Mouse (Mus musculus): ENCODE data around the gene Tmem107. TPM values are rescaled to one million over a fixed set of nuclear protein-coding genes. Genes with fewer than 3 reads are reported as not detected.
A peak's percentile ranks its signal among the peaks of the same experiment; 100 is the strongest.

Gene Tmem107
- total RNA-seq, 4 experiments from 2014 or later, result 2.9 to 7.0 (median 5.2) TPM

- DNase-seq (ENCODE audit: low spot score in 2 of 2), result no peak
These were observed 34.6 kb downstream of the Tmem107 start for GRCm38 (mm10) chr11:69105227-69105626.

DNA sequence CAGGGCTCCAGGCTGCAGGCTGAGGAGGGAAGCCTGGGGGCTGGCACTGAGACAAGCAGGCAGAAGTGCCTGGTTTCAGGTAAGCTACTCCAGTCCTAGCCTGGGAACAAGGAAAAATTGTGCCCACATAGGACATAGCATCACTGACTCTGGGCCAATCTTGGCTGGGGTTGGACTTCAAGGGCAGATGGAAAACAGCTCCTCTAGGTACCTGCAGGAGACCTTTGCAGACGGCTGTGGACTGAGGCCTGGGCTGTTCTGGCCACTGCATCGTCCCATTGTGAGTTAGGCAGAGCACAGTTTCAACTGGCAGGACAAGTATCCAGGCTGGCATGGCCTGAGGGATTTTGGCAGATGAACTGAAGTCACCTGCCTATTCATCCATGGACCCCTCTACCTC lies 35.2 kb downstream of the Tmem107 start:
- no peak for DNase-seq (ENCODE audit: low spot score in 2 of 2)

GRCm38 (mm10) chr11:69106299-69106698 lies 35.7 kb downstream of the Tmem107 start:
- DNase-seq (ENCODE audit: low spot score in 2 of 2), result no peak

GRCm38 (mm10) chr11:69106842-69107241 lies 36.2 kb downstream of the Tmem107 start:
- no peak for DNase-seq (ENCODE audit: low spot score in 2 of 2)

DNA sequence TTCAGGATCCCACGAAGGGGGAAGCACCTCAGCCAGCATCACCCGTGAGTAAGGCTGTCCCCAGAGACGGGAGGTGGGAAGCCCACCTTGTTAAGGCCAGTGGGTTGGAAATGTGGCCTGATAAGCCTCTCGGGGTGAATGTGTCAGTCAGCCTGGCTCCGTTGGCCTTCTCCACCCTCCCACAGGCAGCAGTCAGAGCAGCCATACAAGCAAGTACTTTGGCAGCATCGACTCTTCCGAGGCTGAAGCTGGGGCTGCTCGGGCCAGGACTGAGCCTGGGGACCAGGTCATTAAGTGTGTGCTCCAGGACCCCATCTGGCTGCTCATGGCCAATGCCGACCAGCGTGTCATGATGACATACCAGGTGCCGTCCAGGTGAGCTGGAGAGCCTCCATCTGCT lies 37.1 kb downstream of the Tmem107 start:
- no peak for DNase-seq (ENCODE audit: low spot score in 2 of 2)

- no peak for DNase-seq (ENCODE audit: low spot score in 2 of 2)
These were observed 37.6 kb downstream of the Tmem107 start for GRCm38 (mm10) chr11:69108223-69108622.

GRCm38 (mm10) chr11:69109032-69109900 lies 38.7 kb downstream of the Tmem107 start:
- DNase-seq (ENCODE audit: low spot score in 2 of 2), result no peak

GRCm38 (mm10) chr11:69110319-69111046 lies 39.9 kb downstream of the Tmem107 start:
- peak; percentile 88 to 92 for DNase-seq (ENCODE audit: low spot score in 2 of 2)

DNA sequence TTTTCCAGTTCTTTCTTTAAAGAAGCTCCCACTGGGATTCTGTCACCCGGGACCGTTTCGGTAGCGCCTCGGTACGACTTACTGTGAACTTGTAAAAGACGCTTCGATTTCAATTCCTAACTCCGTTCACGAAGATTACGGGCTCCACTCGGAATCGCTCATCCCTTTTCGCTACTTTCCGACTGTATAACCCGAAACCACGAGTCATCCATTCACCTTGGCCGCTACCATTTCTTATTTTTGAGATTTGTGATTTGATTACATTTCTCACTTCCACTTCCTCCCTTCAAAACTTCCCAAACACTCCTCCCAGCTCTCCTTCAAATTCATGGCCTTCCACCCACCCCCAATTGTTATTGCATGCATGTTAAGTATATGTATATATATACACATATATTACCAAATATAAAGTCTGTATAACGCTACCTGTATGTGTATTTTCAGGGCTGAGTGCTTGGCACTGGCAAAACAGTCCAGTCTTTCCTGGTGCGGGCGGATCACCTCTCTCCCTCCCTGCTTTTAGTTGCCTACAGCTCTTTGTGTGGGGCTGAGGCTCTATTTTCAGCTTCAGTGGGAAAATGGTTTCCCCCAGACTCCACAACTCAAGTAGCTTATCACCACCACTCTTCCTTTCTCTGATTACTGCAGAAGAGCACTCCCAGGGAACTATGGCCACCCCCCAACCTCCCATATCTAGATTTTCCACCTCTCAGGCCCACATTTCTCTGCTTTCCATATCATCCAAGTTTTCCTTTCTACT lies 40.6 kb downstream of the Tmem107 start:
- no peak for DNase-seq (ENCODE audit: low spot score in 2 of 2)

DNA sequence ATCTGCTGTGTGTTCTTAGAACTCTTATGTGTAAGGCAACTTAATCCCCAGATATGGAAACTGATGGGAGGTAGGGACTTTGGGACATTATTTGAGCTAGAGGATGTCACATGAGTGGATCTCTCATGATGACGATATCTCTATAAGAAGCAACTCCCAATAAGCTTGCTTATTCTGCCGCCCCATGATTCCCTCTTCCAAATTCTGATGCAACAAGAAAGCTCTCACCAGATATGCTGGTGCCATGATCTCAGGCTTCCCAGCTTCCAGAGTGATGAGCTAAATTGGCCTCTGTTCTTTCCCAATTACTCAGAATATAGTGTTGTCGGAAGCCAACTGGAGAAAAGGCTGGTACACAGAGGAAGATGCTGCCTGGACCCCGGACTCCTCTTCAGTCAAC lies 41.3 kb downstream of the Tmem107 start:
- DNase-seq (ENCODE audit: low spot score in 2 of 2), result no peak

GRCm38 (mm10) chr11:69114018-69114417 lies 43.4 kb downstream of the Tmem107 start:
- no peak for DNase-seq (ENCODE audit: low spot score in 2 of 2)

DNA sequence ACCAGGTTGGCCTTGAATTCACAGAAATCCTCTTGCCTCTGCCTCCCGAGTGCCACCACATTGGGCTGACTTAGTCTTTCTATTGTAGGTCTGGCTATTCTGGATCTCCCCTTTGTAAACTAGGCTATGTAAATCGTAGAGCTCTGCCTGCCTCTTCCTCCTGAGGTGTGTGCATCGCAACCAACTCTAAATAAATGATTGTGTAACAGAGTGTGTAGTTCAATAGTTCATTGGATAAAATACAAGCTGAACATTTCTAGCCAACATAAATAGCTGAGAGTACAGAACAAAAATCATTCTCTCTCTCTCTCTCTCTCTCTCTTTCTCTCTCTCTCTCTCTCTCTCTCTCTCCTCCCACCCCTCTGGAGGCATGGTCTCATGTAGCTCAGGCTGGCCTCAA lies 44.0 kb downstream of the Tmem107 start:
- no peak for DNase-seq (ENCODE audit: low spot score in 2 of 2)

GRCm38 (mm10) chr11:69116843-69117242 lies 46.2 kb downstream of the Tmem107 start:
- no peak for DNase-seq (ENCODE audit: low spot score in 2 of 2)

- DNase-seq (ENCODE audit: low spot score in 2 of 2), result peak in 1 of 2 experiments; percentile 44
These were observed 47.4 kb downstream of the Tmem107 start for GRCm38 (mm10) chr11:69117737-69118695.

- peak; percentile 67 to 77 for DNase-seq (ENCODE audit: low spot score in 2 of 2)
These were observed 48.2 kb downstream of the Tmem107 start for GRCm38 (mm10) chr11:69118765-69119164.

DNA sequence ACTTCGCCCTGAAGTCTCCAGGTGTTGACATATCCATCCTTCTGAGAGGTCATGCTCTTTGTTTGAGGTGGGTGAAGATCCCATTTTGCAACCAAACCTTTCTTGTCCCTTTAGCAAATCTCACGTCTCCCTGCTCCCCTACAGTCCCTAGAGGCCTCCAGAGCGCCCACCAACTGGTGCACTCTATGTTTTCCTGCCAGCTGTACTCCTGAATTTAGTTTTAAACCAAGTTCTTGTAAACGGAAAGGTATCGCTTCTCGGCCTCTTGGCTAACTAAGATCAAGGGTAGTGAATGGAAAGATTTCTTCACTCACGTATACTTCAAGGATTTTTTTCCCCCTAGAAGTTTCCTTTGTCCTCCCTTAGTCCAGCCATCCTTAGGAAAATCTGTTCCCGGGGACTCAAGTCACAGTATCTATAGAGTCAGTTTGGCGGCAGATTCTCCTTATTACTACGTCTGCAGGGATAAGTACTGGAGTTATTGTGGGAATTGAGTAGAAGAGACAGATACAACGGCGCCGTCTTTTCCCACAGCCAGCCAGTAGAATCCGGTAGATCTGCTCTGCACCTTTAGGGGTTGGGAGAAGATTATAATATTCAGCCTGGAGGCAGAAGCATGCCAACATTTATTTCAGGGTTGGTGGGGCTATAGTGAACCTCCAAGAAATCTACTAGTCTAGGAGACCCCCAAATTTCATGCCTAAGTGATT lies 49.0 kb downstream of the Tmem107 start:
- no peak for DNase-seq (ENCODE audit: low spot score in 2 of 2)

GRCm38 (mm10) chr11:69120221-69121000 lies 49.8 kb downstream of the Tmem107 start, which contains the start of gene Hes7:
Gene Hes7, plus strand, starts transcription at chr11:69120404.
- no peak for DNase-seq (ENCODE audit: low spot score in 2 of 2)

GRCm38 (mm10) chr11:69121001-69121740 lies 50.6 kb downstream of the Tmem107 start:
- no peak for DNase-seq (ENCODE audit: low spot score in 2 of 2)
